Mouse (Mus musculus) neural tube, embryonic 11.5 days (tissue): ENCODE results near the gene Ddx41. TPM values are rescaled to one million over a fixed set of nuclear protein-coding genes. Genes with fewer than 3 reads are reported as not detected.

ENCODE experiments used
- ATAC-seq: fragments of 200-750 bp; cut with Nextera tagmentation; 2 replicates; pipeline ENCODE4 v1.8.0; 2017; ENCODE audit warnings: moderate number of reproducible peaks, mild to moderate bottlenecking, moderate TSS enrichment, moderate library complexity; ENCODE audit not compliant: insufficient read depth, low FRiP score, low TSS enrichment
- DNase-seq: peaks from one replicate; pipeline ENCODE4 v3.0.0-alpha.2; 2015; ENCODE audit warnings: low spot score
- H3K27ac ChIP-seq: fragments of 300-500 bp; sonication (generic); 2 replicates; pipeline ENCODE4 v1.5.1; 2014; ENCODE audit warnings: low read depth, mild to moderate bottlenecking, low read length
- H3K27me3 ChIP-seq: fragments of 300-500 bp; sonication (generic); 2 replicates; pipeline ENCODE4 v1.6.1; 2014; ENCODE audit warnings: mild to moderate bottlenecking, low read length, mixed read lengths; ENCODE audit not compliant: control insufficient read depth, insufficient read depth
- H3K36me3 ChIP-seq: fragments of 300-500 bp; sonication (generic); 2 replicates; pipeline ENCODE4 v1.6.1; 2014; ENCODE audit warnings: mild to moderate bottlenecking, low read length, moderate library complexity, mixed read lengths; ENCODE audit not compliant: control insufficient read depth, insufficient read depth
- H3K4me1 ChIP-seq: fragments of 300-500 bp; sonication (generic); 2 replicates; pipeline ENCODE4 v1.6.1; 2014; ENCODE audit warnings: low read length, mixed read lengths; ENCODE audit not compliant: control insufficient read depth, insufficient read depth
- H3K4me2 ChIP-seq: fragments of 300-500 bp; sonication (generic); 2 replicates; pipeline ENCODE4 v1.6.1; 2014; ENCODE audit warnings: low read depth, mild to moderate bottlenecking, moderate library complexity
- H3K4me3 ChIP-seq: fragments of 300-500 bp; sonication (generic); 2 replicates; pipeline ENCODE4 v1.5.1; 2014; ENCODE audit warnings: low read depth, low read length
- H3K9ac ChIP-seq: fragments of 300-500 bp; sonication (generic); 2 replicates; pipeline ENCODE4 v1.6.1; 2014; ENCODE audit warnings: mild to moderate bottlenecking, low read length
- H3K9me3 ChIP-seq: fragments of 300-500 bp; sonication (generic); 2 replicates; pipeline ENCODE4 v1.6.1; 2016; ENCODE audit warnings: low read length; ENCODE audit not compliant: control insufficient read depth
- WGBS: fragments of 180-500 bp; shearing (Covaris S2); extraction: QIAGEN DNeasy Blood & Tissue Kit; methylation state at CpG from one replicate; pipeline ENCODE4 v1.1.7; 2014; 5-methylcytosine and 5-hydroxymethylcytosine counted together
- polyA plus RNA-seq: library from polyadenylated mRNA; unstranded; fragments of >200 nt; fragmentation: Nextera tagmentation; extraction: Ambion mirVana; gene quantifications from 2 replicates; pipeline ENCODE4 v1.2.1, GENCODE M21; 2014

Gene Ddx41
- polyA plus RNA-seq, 1 experiment from 2014 or later = 76.3 TPM

GRCm38 (mm10) chr13:55529198-55529915, 7.1 kb downstream of the Ddx41 start, which contains the start of gene Dok3:
Gene Dok3, minus strand, starts transcription at chr13:55529296.
- H3K4me3 ChIP-seq = no peak within 1 kb of the TSS
- peaks cover 17% of the 10 kb centered on the region for H3K36me3 ChIP-seq
- no peak within 1 kb of the TSS for H3K9ac ChIP-seq
- no peak for ATAC-seq
- H3K4me1 ChIP-seq = no peaks in the 10 kb centered on the region
- H3K27ac ChIP-seq = no peak within 1 kb of the TSS
- H3K9me3 ChIP-seq = no peaks in the 10 kb centered on the region
- WGBS = 85% methylated on average over 8 of the region's 8 CpGs
- no peak for DNase-seq
- no peaks in the 10 kb centered on the region for H3K27me3 ChIP-seq
- no peak within 1 kb of the TSS for H3K4me2 ChIP-seq

- WGBS = 81% methylated on average over 18 of the region's 18 CpGs
- Histone ChIP-seq H3K4me2 (no peak overlapping the region), H3K9me3 (no peaks in the 10 kb centered on the region), H3K36me3 (peaks cover 9% of the 10 kb centered on the region), H3K4me3 (no peak overlapping the region), H3K27ac (no peak overlapping the region), H3K4me1 (no peaks in the 10 kb centered on the region), H3K27me3 (no peaks in the 10 kb centered on the region), H3K9ac (no peak overlapping the region)
- no peak for DNase-seq
- no peak for ATAC-seq
These were observed 8.4 kb downstream of the Ddx41 start for GRCm38 (mm10) chr13:55527834-55528772.

GRCm38 (mm10) chr13:55527212-55527611, 9.2 kb downstream of the Ddx41 start:
- Histone ChIP-seq H3K4me1 (no peaks in the 10 kb centered on the region), H3K27me3 (no peaks in the 10 kb centered on the region), H3K9me3 (no peaks in the 10 kb centered on the region), H3K4me3 (no peak overlapping the region), H3K9ac (no peak overlapping the region), H3K27ac (no peak overlapping the region), H3K4me2 (no peak overlapping the region), H3K36me3 (peaks cover 9% of the 10 kb centered on the region)
- DNase-seq (no peak), ATAC-seq (no peak)
- 90% methylated on average over 16 of the region's 16 CpGs for WGBS

GRCm38 (mm10) chr13:55525733-55526553, 10.5 kb downstream of the Ddx41 start:
- Histone ChIP-seq H3K27ac (no peak overlapping the region), H3K9me3 (no peaks in the 10 kb centered on the region), H3K4me2 (no peak overlapping the region), H3K9ac (no peak overlapping the region), H3K27me3 (no peaks in the 10 kb centered on the region), H3K4me3 (no peak overlapping the region), H3K36me3 (peaks cover 3% of the 10 kb centered on the region; the same call in 1 of the 2 replicates), H3K4me1 (no peaks in the 10 kb centered on the region)
- ATAC-seq = no peak
- DNase-seq = no peak
- 83% methylated on average over 15 of the region's 16 CpGs for WGBS

- ATAC-seq (no peak), DNase-seq (no peak)
- no peaks in the 10 kb centered on the region for H3K36me3 ChIP-seq
- no peak overlapping the region for H3K27ac ChIP-seq
- H3K27me3 ChIP-seq = no peaks in the 10 kb centered on the region
- H3K4me2 ChIP-seq = no peak overlapping the region
- H3K9me3 ChIP-seq = no peaks in the 10 kb centered on the region
- H3K9ac ChIP-seq = no peak overlapping the region
- WGBS = 93% methylated on average over 23 of the region's 23 CpGs
- no peaks in the 10 kb centered on the region for H3K4me1 ChIP-seq
- no peak overlapping the region for H3K4me3 ChIP-seq
These were observed 12.4 kb downstream of the Ddx41 start for GRCm38 (mm10) chr13:55523951-55524600.

GRCm38 (mm10) chr13:55523278-55523677, 13.2 kb downstream of the Ddx41 start:
- no peak overlapping the region for H3K4me2 ChIP-seq
- ATAC-seq (no peak), DNase-seq (no peak)
- H3K27me3 ChIP-seq = no peaks in the 10 kb centered on the region
- no peak overlapping the region for H3K4me3 ChIP-seq
- no peaks in the 10 kb centered on the region for H3K9me3 ChIP-seq
- no peaks in the 10 kb centered on the region for H3K36me3 ChIP-seq
- H3K4me1 ChIP-seq = no peaks in the 10 kb centered on the region
- no peak overlapping the region for H3K27ac ChIP-seq
- 70% methylated on average over 17 of the region's 17 CpGs for WGBS
- H3K9ac ChIP-seq = no peak overlapping the region

- no peak overlapping the region for H3K9ac ChIP-seq
- H3K36me3 ChIP-seq = no peaks in the 10 kb centered on the region
- H3K4me1 ChIP-seq = no peaks in the 10 kb centered on the region
- no peaks in the 10 kb centered on the region for H3K27me3 ChIP-seq
- H3K9me3 ChIP-seq = no peaks in the 10 kb centered on the region
- no peak overlapping the region for H3K27ac ChIP-seq
- ATAC-seq (no peak), DNase-seq (no peak)
- no peak overlapping the region for H3K4me3 ChIP-seq
- H3K4me2 ChIP-seq = no peak overlapping the region
- 62% methylated on average over 8 of the region's 8 CpGs for WGBS
These were observed 13.7 kb downstream of the Ddx41 start for GRCm38 (mm10) chr13:55522730-55523129.

- H3K9me3 ChIP-seq = no peaks in the 10 kb centered on the region
- 76% methylated on average over 4 of the region's 4 CpGs for WGBS
These were observed 16.9 kb downstream of the Ddx41 start for GRCm38 (mm10) chr13:55519606-55520005.

More at GRCm38 (mm10) chr13:55519606-55520005, 16.9 kb downstream of the Ddx41 start:
- DNase-seq (no peak), ATAC-seq (no peak)
- H3K27me3 ChIP-seq = no peaks in the 10 kb centered on the region
- H3K9ac ChIP-seq = no peak overlapping the region
- H3K4me1 ChIP-seq = no peaks in the 10 kb centered on the region
- no peak overlapping the region for H3K4me3 ChIP-seq
- no peak overlapping the region for H3K4me2 ChIP-seq
- no peaks in the 10 kb centered on the region for H3K36me3 ChIP-seq
- H3K27ac ChIP-seq = no peak overlapping the region
